Mouse (Mus musculus) macrophage (primary cell): Measurements from ENCODE around the gene Grip1. TPM values are rescaled to one million over a fixed set of nuclear protein-coding genes. Genes with fewer than 3 reads are reported as not detected.

Experiments used
- H3K27ac ChIP-seq: fragments of 350-480 bp; formaldehyde crosslinking; 2 replicates; pipeline ENCODE4 v1.9.0; 2021
- H3K36me3 ChIP-seq: fragments of 350-480 bp; formaldehyde crosslinking; 2 replicates; pipeline ENCODE4 v1.9.0; 2021; ENCODE audit errors: inconsistent target
- H3K4me3 ChIP-seq: fragments of 350-480 bp; formaldehyde crosslinking; 2 replicates; pipeline ENCODE4 v1.9.0; 2021; ENCODE audit errors: inconsistent target
- H3K79me2 ChIP-seq: fragments of 350-480 bp; formaldehyde crosslinking; 2 replicates; pipeline ENCODE4 v1.9.0; 2021; ENCODE audit errors: inconsistent target
- WGBS: methylation state at CpG from one replicate; pipeline ENCODE4 v1.1.7; 2026; ENCODE audit warnings: inconsistent platforms; ENCODE audit not compliant: missing documents; 5-methylcytosine and 5-hydroxymethylcytosine counted together
- polyA plus RNA-seq: library from polyadenylated mRNA; stranded (reverse); fragments of 250-400 nt; gene quantifications from 3 replicates; pipeline ENCODE4 v1.2.4, GENCODE M21; 2018; ENCODE audit warnings: inconsistent platforms
- total RNA-seq, 78 experiments: library from RNA; depleted of rRNA; stranded (reverse); fragments of 250-400 nt; gene quantifications; 1 replicate in 9 of 78; 2 replicates in 24 of 78; 3 replicates in 43 of 78; 4 replicates in 2 of 78; pipeline ENCODE4 v1.2.4; 2018; ENCODE audit warnings: inconsistent platforms in 56 of 78

The Grip1 gene
- not detected for total RNA-seq (2018; cell fraction: chromatin; rRNA removed)
- not detected for total RNA-seq (2018; cell fraction: cytosol; rRNA removed)
- not detected for total RNA-seq (2018; cell fraction: nucleus; rRNA removed)
- polyA plus RNA-seq = not detected in 3 replicates

DNA sequence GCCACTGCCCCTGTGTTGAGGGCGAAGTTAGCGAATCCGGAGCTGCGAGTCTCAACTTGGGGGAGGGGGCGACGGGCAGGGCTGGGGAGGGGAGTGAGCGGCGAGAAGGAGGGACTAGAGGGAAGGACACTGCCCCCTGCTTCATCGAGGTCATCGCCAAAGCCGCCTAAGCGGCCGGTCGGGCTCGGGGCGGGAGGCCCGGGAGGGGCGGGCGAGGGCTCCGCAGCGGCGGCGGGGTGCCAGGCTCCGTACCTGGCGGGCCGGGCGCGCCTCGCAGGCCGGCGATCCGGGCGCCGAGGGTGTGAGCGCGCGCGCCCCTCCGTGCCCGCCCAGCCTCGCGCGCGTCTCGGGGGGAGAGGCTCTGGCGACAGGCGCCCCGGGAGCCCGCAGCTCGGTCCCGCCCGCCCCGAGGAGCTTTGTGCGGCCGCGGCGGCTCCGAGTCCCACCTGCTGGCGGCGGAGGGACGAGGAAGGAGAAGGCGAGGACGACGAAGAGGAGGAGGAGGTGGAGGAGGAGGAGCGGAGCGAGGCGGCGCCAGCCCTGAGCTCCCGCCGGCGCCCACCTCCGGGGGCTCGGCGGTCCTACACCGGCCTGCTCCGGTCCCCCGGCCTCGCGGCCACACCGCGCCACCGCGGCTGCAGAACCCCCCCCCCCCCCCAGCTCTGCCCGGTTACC, at the start of gene Grip1:
Grip1 (plus strand) TSS at position 400 of the 675 bp plus-strand sequence.
- Histone ChIP-seq H3K79me2 (no peaks in the 10 kb centered on the region), H3K27ac (no peak within 1 kb of the TSS), H3K4me3 (no peak within 1 kb of the TSS), H3K36me3 (no peaks in the 10 kb centered on the region)
- WGBS = 2% methylated on average over 58 of the region's 84 CpGs

DNA sequence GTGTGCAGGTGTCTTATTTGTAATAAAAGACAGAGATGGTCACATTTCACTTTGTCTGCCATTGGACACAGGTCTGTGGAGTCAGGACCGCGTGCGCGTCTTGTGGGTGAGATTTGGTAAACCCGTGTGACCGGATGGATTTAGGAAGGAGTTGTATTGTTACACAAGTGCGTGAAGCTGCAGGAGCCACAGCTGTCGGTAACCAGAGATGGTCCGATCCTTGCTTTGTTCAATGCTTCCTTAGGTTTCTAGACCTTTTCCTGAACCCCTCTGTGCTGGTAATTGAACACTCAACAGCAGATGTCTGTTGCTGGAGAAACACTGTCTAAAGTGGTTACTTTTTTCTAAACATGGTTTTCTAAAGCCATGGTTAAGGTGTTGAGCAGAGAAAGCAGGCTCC, 48.5 kb upstream of the Grip1 start:
- Histone ChIP-seq H3K4me3 (no peak overlapping the region), H3K36me3 (no peaks in the 10 kb centered on the region), H3K27ac (no peak overlapping the region), H3K79me2 (no peaks in the 10 kb centered on the region)
- 86% methylated on average over 9 of the region's 9 CpGs for WGBS

DNA sequence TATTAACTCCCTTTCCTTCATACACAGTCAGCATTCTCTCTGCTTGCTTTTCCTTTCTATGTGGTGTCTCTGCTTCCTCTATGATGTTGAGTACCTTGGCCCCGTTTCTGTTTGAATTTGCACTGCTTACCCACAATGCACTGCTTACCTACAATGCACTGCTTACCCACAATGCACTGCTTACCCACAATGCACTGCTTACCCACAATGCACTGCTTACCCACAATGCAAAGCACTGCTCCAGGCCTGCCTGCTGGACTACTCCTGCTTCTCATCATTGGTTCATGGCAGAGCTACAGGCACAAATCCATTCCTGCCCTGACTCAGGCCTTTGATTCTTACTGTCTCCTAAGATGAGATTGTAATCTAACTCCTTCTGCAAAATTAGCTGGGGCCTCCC, 48.0 kb upstream of the Grip1 start:
- H3K27ac ChIP-seq = no peak overlapping the region
- H3K36me3 ChIP-seq = no peaks in the 10 kb centered on the region
- 40% methylated on average over 1 of the region's 1 CpGs for WGBS
- H3K79me2 ChIP-seq = no peaks in the 10 kb centered on the region
- no peak overlapping the region for H3K4me3 ChIP-seq

DNA sequence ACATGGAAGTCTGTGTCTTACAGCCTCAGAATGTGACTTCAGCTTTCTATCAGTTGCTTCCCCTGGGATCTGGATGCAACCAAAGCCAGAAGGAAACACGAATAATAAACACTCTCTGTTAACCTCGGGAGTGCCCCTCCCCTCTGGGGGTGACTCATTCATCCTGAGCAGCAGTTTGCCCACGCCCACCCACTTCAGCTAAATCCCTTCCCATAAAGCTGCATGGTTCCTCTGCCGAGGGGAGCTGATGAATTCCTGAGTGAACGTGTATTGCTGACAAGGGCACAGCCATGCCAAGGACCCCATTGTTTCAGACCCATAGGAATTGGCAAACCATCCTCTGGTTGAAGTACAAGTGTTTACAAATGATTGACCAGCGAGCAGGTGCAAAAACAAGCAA, 45.3 kb upstream of the Grip1 start:
- Histone ChIP-seq H3K4me3 (no peak overlapping the region), H3K79me2 (no peaks in the 10 kb centered on the region), H3K36me3 (no peaks in the 10 kb centered on the region), H3K27ac (no peak overlapping the region)
- 10% methylated on average over 6 of the region's 6 CpGs for WGBS

DNA sequence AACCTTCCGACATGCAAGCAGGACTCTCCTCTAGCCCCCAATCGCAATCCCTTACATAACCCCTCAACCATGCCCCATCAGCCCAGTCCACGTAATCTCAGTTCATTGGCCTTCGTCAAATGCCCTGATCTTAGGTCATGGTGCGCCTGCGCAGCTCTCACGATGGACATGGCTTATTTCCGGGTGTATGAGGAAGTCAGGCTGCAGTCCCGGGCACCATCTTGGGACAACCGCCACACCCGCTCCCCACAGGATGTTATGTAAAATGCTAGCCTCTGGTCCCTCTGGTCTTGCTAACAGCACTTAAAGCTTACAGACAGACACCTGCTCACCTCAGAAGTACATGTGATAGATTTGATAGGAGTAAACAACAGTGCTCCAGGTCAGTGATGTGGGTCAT, 40.4 kb upstream of the Grip1 start:
- Histone ChIP-seq H3K4me3 (no peak overlapping the region), H3K36me3 (no peaks in the 10 kb centered on the region), H3K79me2 (no peaks in the 10 kb centered on the region), H3K27ac (no peak overlapping the region)
- WGBS = 95% methylated on average over 11 of the region's 11 CpGs

GRCm38 (mm10) chr10:119415106-119415505, 38.5 kb upstream of the Grip1 start:
- 65% methylated on average over 4 of the region's 4 CpGs for WGBS
- H3K36me3 ChIP-seq = no peaks in the 10 kb centered on the region
- H3K4me3 ChIP-seq = no peak overlapping the region
- H3K27ac ChIP-seq = no peak overlapping the region
- H3K79me2 ChIP-seq = no peaks in the 10 kb centered on the region

DNA sequence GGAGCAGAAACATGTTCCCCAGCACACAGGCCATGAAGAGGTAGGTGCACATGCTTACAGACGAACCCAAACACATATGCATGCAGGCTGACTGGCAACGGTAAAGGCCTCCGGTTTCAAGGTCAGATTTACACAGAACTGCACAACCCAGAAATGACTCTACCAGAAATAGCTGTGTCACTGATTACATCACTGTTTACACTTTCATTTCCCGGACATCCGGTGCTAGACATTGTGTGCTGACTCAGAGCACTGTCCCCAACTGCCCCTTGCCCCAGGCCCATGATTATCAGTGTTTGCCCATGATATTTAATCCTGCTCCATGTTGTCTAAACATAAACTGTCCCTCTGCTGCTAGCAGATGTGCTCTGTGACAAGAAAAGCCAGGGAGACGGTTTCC, 32.2 kb upstream of the Grip1 start:
- Histone ChIP-seq H3K79me2 (no peaks in the 10 kb centered on the region), H3K4me3 (no peak overlapping the region), H3K27ac (no peak overlapping the region), H3K36me3 (no peaks in the 10 kb centered on the region)
- 41% methylated on average over 6 of the region's 6 CpGs for WGBS

GRCm38 (mm10) chr10:119423821-119424534, 29.7 kb upstream of the Grip1 start:
- no peaks in the 10 kb centered on the region for H3K79me2 ChIP-seq
- WGBS = 95% methylated on average over 11 of the region's 11 CpGs
- H3K4me3 ChIP-seq = no peak overlapping the region
- H3K27ac ChIP-seq = no peak overlapping the region
- H3K36me3 ChIP-seq = no peaks in the 10 kb centered on the region

- no peaks in the 10 kb centered on the region for H3K79me2 ChIP-seq
- no peaks in the 10 kb centered on the region for H3K36me3 ChIP-seq
- H3K4me3 ChIP-seq = no peak overlapping the region
- no peak overlapping the region for H3K27ac ChIP-seq
- 89% methylated on average over 7 of the region's 7 CpGs for WGBS
Observed at GRCm38 (mm10) chr10:119427653-119428052, 26.0 kb upstream of the Grip1 start.

DNA sequence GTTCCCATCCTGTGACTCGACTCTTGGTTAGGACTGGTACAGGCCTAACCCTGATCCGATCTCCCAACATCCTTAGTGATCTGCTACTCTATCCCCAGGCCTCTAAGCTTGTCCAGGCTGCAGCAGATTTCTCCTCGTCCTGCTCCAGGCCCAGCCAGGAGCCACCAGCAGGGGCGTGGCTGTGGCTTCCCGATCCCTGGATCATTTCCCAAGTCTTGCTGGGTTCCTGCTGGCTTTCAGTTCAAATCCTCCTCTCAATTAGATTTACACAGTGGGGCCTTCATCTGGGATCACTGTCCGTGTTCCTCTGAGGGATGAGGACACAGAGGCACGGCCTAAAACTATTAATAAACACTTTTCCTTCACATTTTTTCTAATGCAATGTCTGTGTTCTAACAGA, 25.5 kb upstream of the Grip1 start:
- Histone ChIP-seq H3K79me2 (no peaks in the 10 kb centered on the region), H3K27ac (no peak overlapping the region), H3K4me3 (no peak overlapping the region), H3K36me3 (no peaks in the 10 kb centered on the region)
- WGBS = 91% methylated on average over 7 of the region's 7 CpGs

GRCm38 (mm10) chr10:119430240-119430639, 23.4 kb upstream of the Grip1 start:
- Histone ChIP-seq H3K27ac (no peak overlapping the region), H3K4me3 (no peak overlapping the region), H3K79me2 (no peaks in the 10 kb centered on the region), H3K36me3 (no peaks in the 10 kb centered on the region)
- WGBS = 61% methylated on average over 7 of the region's 7 CpGs

DNA sequence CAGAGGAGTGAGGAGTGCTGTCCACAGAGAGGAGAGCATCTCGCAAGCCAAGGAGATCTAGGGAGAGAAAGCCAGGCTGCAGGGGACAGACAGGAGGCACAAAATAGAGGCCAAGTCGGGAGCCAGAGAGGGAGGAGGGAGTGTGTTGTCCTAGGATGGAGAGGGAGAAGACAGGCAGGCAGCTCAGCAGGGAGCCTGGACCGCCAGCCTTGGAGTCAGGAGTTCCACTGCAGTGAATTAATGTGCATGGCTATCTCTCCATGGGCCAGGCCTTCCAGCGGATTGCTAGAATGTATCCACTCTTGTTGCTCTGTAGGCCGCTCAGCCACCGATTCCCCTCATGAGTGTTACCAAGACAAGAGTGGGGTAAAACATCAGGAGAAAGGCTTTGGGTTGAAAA, 21.8 kb upstream of the Grip1 start:
- H3K36me3 ChIP-seq = no peaks in the 10 kb centered on the region
- H3K27ac ChIP-seq = no peak overlapping the region
- WGBS = 86% methylated on average over 6 of the region's 6 CpGs
- H3K79me2 ChIP-seq = no peaks in the 10 kb centered on the region
- no peak overlapping the region for H3K4me3 ChIP-seq

DNA sequence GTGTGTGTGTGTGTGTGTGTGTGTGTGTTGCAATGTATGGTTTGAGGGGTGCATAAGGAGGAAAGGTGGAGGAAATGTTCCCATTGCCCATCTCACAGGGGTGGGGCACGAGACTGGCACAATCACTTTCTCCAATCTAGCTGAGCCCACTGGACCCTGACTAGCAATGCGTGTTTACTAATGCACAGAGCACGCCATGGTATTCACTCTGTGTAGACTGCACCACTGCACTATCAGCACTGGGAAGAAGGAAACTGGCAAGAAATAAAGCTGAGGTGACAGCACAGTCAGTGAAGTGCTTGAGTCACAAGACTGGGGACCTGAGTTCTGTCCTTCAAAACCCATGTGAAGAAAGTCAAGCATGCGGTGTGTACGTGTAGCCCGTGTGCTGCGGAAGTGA, 17.8 kb upstream of the Grip1 start:
- WGBS = 95% methylated on average over 7 of the region's 7 CpGs
- Histone ChIP-seq H3K4me3 (no peak overlapping the region), H3K27ac (no peak overlapping the region), H3K36me3 (no peaks in the 10 kb centered on the region), H3K79me2 (no peaks in the 10 kb centered on the region)

DNA sequence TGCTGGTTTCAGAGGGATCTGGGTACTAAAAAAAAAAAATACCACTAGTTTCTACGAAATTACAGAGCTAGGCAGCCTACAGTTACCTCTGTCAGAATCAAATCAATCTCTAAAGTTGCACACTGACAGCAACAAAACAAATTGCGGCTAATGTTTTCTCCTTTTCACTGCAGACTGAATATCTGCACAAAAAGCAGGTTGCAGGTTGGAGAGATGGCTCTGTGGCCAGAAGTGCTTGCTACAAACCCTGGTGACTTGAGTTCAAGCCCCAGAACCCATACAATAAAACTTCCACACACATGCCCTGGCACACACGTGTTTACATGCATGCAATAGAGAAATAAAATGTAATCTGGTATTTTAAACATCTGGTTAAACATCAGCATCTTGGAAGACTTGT, 16.3 kb upstream of the Grip1 start:
- 56% methylated on average over 3 of the region's 3 CpGs for WGBS
- no peaks in the 10 kb centered on the region for H3K36me3 ChIP-seq
- H3K79me2 ChIP-seq = no peaks in the 10 kb centered on the region
- H3K27ac ChIP-seq = no peak overlapping the region
- H3K4me3 ChIP-seq = no peak overlapping the region

- Histone ChIP-seq H3K4me3 (no peak overlapping the region), H3K27ac (no peak overlapping the region), H3K36me3 (no peaks in the 10 kb centered on the region), H3K79me2 (no peaks in the 10 kb centered on the region)
- WGBS = 79% methylated on average over 6 of the region's 6 CpGs
Observed at GRCm38 (mm10) chr10:119441743-119442142, 11.9 kb upstream of the Grip1 start.
